Mouse (Mus musculus): ENCODE results near the gene Rec8.

DNA sequence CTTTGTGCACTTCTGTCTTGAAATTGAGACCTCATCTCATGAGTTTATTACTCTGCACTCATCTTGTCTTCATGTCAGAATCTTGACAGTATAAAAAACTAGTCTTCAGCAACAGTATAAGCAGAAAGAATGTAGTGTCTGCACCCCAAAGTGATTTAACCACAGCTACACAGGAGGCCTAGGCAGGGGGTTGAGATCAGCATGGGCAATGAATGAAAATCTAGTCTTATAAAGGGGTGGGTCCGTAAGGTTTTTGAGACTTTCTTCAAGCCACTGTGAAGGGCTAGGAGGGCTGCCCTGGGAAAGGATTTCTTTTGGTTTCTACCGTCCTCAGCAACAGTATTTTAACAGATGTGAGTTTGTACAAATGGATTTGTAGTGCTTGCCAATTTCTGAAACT is 42.8 kb downstream of the Rec8 start:
- TF ChIP-seq POLR2A (IDR thresholded peaks at IDR 0.05; ENCODE audit: extremely low read depth, insufficient read depth, low read length), result no peak
- no peak for TF ChIP-seq CTCF (IDR thresholded peaks at IDR 0.05; ENCODE audit: low read depth, low read length)
